Mouse (Mus musculus): ENCODE measurements around the gene Ccdc82. TPM values are rescaled to one million over a fixed set of nuclear protein-coding genes. Genes with fewer than 3 reads are reported as not detected.

Gene Ccdc82
- 100 to 1,000 TPM in 20 of 26 experiments, 10 to 100 TPM in 6; 84.2 to 241 (median 115) TPM for total RNA-seq (2018; cell fraction: chromatin; rRNA removed)
- total RNA-seq (2018; cell fraction: cytosol; rRNA removed) = 10 to 100 TPM; 11.2 to 22.3 (median 16.5) TPM
- total RNA-seq (2018; cell fraction: nucleus; rRNA removed) = 100 to 1,000 TPM in 14 of 26 experiments, 10 to 100 TPM in 12; 52.1 to 214 (median 107) TPM
- 13.6 to 16.1 TPM (median 15.1 TPM) in 3 replicates for polyA plus RNA-seq (2018)

- Histone ChIP-seq H3K36me3 (ENCODE audit: inconsistent target) (no peaks in the 10 kb centered on the region), H3K79me2 (ENCODE audit: inconsistent target) (peaks cover 80% of the 10 kb centered on the region), H3K27ac (peak within 1 kb of the TSS; percentile 76), H3K4me3 (ENCODE audit: inconsistent target) (peak within 1 kb of the TSS; percentile 79)
- under 1% methylated on average over 26 of the region's 39 CpGs for WGBS (ENCODE audit: missing documents)
Measured at GRCm38 (mm10) chr9:13246815-13247638, at the start of gene Ccdc82. Ccdc82 (plus strand) TSS chr9:13246955.

- WGBS (ENCODE audit: missing documents) = 69% methylated on average over 3 of the region's 3 CpGs
- no peak overlapping the region for H3K27ac ChIP-seq
- H3K36me3 ChIP-seq (ENCODE audit: inconsistent target) = no peaks in the 10 kb centered on the region
- H3K79me2 ChIP-seq (ENCODE audit: inconsistent target) = no peaks in the 10 kb centered on the region
- H3K4me3 ChIP-seq (ENCODE audit: inconsistent target) = no peak overlapping the region
Measured at GRCm38 (mm10) chr9:13200079-13200478, 46.7 kb upstream of the Ccdc82 start.

- Histone ChIP-seq H3K79me2 (ENCODE audit: inconsistent target) (no peaks in the 10 kb centered on the region), H3K27ac (no peak overlapping the region), H3K36me3 (ENCODE audit: inconsistent target) (no peaks in the 10 kb centered on the region), H3K4me3 (ENCODE audit: inconsistent target) (no peak overlapping the region)
- 14% methylated on average over 1 of the region's 1 CpGs for WGBS (ENCODE audit: missing documents)
Measured at GRCm38 (mm10) chr9:13203109-13203508, 43.6 kb upstream of the Ccdc82 start.

GRCm38 (mm10) chr9:13203681-13204080 is 43.1 kb upstream of the Ccdc82 start:
- WGBS (ENCODE audit: missing documents) = 87% methylated on average over 5 of the region's 5 CpGs
- H3K36me3 ChIP-seq (ENCODE audit: inconsistent target) = no peaks in the 10 kb centered on the region
- H3K27ac ChIP-seq = no peak overlapping the region
- no peaks in the 10 kb centered on the region for H3K79me2 ChIP-seq (ENCODE audit: inconsistent target)
- H3K4me3 ChIP-seq (ENCODE audit: inconsistent target) = no peak overlapping the region

GRCm38 (mm10) chr9:13206369-13206768 is 40.4 kb upstream of the Ccdc82 start:
- 93% methylated on average over 2 of the region's 2 CpGs for WGBS (ENCODE audit: missing documents)

GRCm38 (mm10) chr9:13225872-13226271 is 20.9 kb upstream of the Ccdc82 start:
- 92% methylated on average over 1 of the region's 1 CpGs for WGBS (ENCODE audit: missing documents)
- H3K4me3 ChIP-seq (ENCODE audit: inconsistent target) = no peak overlapping the region
- H3K36me3 ChIP-seq (ENCODE audit: inconsistent target) = no peaks in the 10 kb centered on the region
- H3K27ac ChIP-seq = no peak overlapping the region
- no peaks in the 10 kb centered on the region for H3K79me2 ChIP-seq (ENCODE audit: inconsistent target)

More at GRCm38 (mm10) chr9:13206369-13206768, 40.4 kb upstream of the Ccdc82 start:
- Histone ChIP-seq H3K4me3 (ENCODE audit: inconsistent target) (no peak overlapping the region), H3K79me2 (ENCODE audit: inconsistent target) (no peaks in the 10 kb centered on the region), H3K36me3 (ENCODE audit: inconsistent target) (no peaks in the 10 kb centered on the region), H3K27ac (no peak overlapping the region)

GRCm38 (mm10) chr9:13230553-13230952 is 16.2 kb upstream of the Ccdc82 start:
- Histone ChIP-seq H3K27ac (no peak overlapping the region), H3K4me3 (ENCODE audit: inconsistent target) (no peak overlapping the region), H3K79me2 (ENCODE audit: inconsistent target) (no peaks in the 10 kb centered on the region), H3K36me3 (ENCODE audit: inconsistent target) (no peaks in the 10 kb centered on the region)
- 53% methylated on average over 4 of the region's 4 CpGs for whole genome bisulfite sequencing (ENCODE audit: missing documents)

- Histone ChIP-seq H3K27ac (no peak overlapping the region), H3K79me2 (ENCODE audit: inconsistent target) (no peaks in the 10 kb centered on the region), H3K4me3 (ENCODE audit: inconsistent target) (no peak overlapping the region), H3K36me3 (ENCODE audit: inconsistent target) (no peaks in the 10 kb centered on the region)
- 36% methylated on average over 5 of the region's 5 CpGs for WGBS (ENCODE audit: missing documents)
Measured at GRCm38 (mm10) chr9:13231545-13232216, 15.1 kb upstream of the Ccdc82 start.

- Histone ChIP-seq H3K79me2 (ENCODE audit: inconsistent target) (peaks cover 33% of the 10 kb centered on the region), H3K36me3 (ENCODE audit: inconsistent target) (no peaks in the 10 kb centered on the region), H3K27ac (no peak overlapping the region), H3K4me3 (ENCODE audit: inconsistent target) (no peak overlapping the region)
Measured at GRCm38 (mm10) chr9:13242321-13242720, 4.4 kb upstream of the Ccdc82 start.

GRCm38 (mm10) chr9:13245481-13245880 is 1.3 kb upstream of the Ccdc82 start, which contains the start of gene Jrkl:
Jrkl (minus strand) TSS chr9:13245829.
- peak within 1 kb of the TSS; percentile 76 for H3K27ac ChIP-seq
- WGBS (ENCODE audit: missing documents) = 0% methylated on average over 9 of the region's 10 CpGs
- peak within 1 kb of the TSS; percentile 66 for H3K4me3 ChIP-seq (ENCODE audit: inconsistent target)
- no peaks in the 10 kb centered on the region for H3K36me3 ChIP-seq (ENCODE audit: inconsistent target)
- peaks cover 65% of the 10 kb centered on the region for H3K79me2 ChIP-seq (ENCODE audit: inconsistent target)

- H3K4me3 ChIP-seq (ENCODE audit: inconsistent target) = no peak overlapping the region
- H3K27ac ChIP-seq = no peak overlapping the region
- WGBS (ENCODE audit: missing documents) = 86% methylated on average over 3 of the region's 4 CpGs
- H3K36me3 ChIP-seq (ENCODE audit: inconsistent target) = peaks cover 7% of the 10 kb centered on the region; the same call in 1 of the 2 replicates
- H3K79me2 ChIP-seq (ENCODE audit: inconsistent target) = peaks cover 72% of the 10 kb centered on the region
Measured at GRCm38 (mm10) chr9:13248104-13248503, 1.3 kb downstream of the Ccdc82 start.

- Histone ChIP-seq H3K79me2 (ENCODE audit: inconsistent target) (peaks cover 51% of the 10 kb centered on the region), H3K36me3 (ENCODE audit: inconsistent target) (peaks cover 13% of the 10 kb centered on the region; the same call in 1 of the 2 replicates), H3K27ac (no peak overlapping the region), H3K4me3 (ENCODE audit: inconsistent target) (no peak overlapping the region)
- WGBS (ENCODE audit: missing documents) = 88% methylated on average over 2 of the region's 2 CpGs
Measured at GRCm38 (mm10) chr9:13251251-13251650, 4.5 kb downstream of the Ccdc82 start.

- peaks cover 13% of the 10 kb centered on the region; the same call in 1 of the 2 replicates for H3K36me3 ChIP-seq (ENCODE audit: inconsistent target)
- 100% methylated on average over 1 of the region's 1 CpGs for WGBS (ENCODE audit: missing documents)
- no peak overlapping the region for H3K4me3 ChIP-seq (ENCODE audit: inconsistent target)
- H3K27ac ChIP-seq = no peak overlapping the region
- H3K79me2 ChIP-seq (ENCODE audit: inconsistent target) = peaks cover 3% of the 10 kb centered on the region; the same call in 1 of the 2 replicates
Measured at GRCm38 (mm10) chr9:13256726-13257125, 10.0 kb downstream of the Ccdc82 start.

- Histone ChIP-seq H3K4me3 (ENCODE audit: inconsistent target) (no peak overlapping the region), H3K79me2 (ENCODE audit: inconsistent target) (no peaks in the 10 kb centered on the region), H3K36me3 (ENCODE audit: inconsistent target) (peaks cover 6% of the 10 kb centered on the region; the same call in 1 of the 2 replicates), H3K27ac (no peak overlapping the region)
- 94% methylated on average over 2 of the region's 2 CpGs for WGBS (ENCODE audit: missing documents)
Measured at GRCm38 (mm10) chr9:13258173-13258572, 11.4 kb downstream of the Ccdc82 start.

- no peak overlapping the region for H3K27ac ChIP-seq
- no peaks in the 10 kb centered on the region for H3K79me2 ChIP-seq (ENCODE audit: inconsistent target)
- 82% methylated on average over 3 of the region's 3 CpGs for WGBS (ENCODE audit: missing documents)
- H3K4me3 ChIP-seq (ENCODE audit: inconsistent target) = no peak overlapping the region
- H3K36me3 ChIP-seq (ENCODE audit: inconsistent target) = no peaks in the 10 kb centered on the region
Measured at GRCm38 (mm10) chr9:13260980-13261379, 14.2 kb downstream of the Ccdc82 start.

Measured in macrophage (primary cell).